Mouse (Mus musculus): Measurements from ENCODE around the gene Smyd2. TPM values are rescaled to one million over a fixed set of nuclear protein-coding genes. Genes with fewer than 3 reads are reported as not detected.

The Smyd2 gene
- total RNA-seq, 2 experiments from 2014 or later: 200 to 329 TPM

GRCm38 (mm10) chr1:189932190-189932589, 10.0 kb upstream of the Smyd2 start:
- Histone ChIP-seq H3K4me3 (no peak overlapping the region), H3K27ac (no peak overlapping the region)
- DNase-seq: no peak
- intact Hi-C loops (cut with DNase I): no loop called here
- no peak for TF ChIP-seq CTCF (IDR thresholded peaks at IDR 0.05)

DNA sequence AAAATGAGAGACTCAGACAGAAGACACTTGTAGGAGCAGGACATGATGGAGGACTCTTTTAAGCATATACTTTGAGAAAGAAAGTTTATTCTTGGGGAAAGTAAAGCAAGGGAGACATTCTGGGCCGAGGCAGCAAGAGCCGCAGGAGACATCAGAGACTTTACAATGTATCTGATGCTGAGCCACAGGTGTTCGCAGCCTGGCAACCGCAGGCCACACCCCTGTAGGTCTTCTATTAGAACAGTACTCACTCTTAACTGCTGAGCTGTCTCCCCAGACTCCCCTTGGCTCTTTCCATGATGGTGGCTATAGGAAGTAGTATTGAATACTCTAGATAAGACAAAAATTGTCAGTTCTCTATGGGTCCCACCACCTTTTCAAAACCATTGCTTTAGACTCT, 7.7 kb upstream of the Smyd2 start:
- Histone ChIP-seq H3K4me3 (no peak overlapping the region), H3K27ac (no peak overlapping the region)
- no peak for DNase-seq
- intact Hi-C loops (cut with DNase I): loop anchor here (5.0 kb wide), 1 partner anchor 228 kb away; no protein-coding TSS in a partner anchor
- TF ChIP-seq CTCF (IDR thresholded peaks at IDR 0.05): no peak

DNA sequence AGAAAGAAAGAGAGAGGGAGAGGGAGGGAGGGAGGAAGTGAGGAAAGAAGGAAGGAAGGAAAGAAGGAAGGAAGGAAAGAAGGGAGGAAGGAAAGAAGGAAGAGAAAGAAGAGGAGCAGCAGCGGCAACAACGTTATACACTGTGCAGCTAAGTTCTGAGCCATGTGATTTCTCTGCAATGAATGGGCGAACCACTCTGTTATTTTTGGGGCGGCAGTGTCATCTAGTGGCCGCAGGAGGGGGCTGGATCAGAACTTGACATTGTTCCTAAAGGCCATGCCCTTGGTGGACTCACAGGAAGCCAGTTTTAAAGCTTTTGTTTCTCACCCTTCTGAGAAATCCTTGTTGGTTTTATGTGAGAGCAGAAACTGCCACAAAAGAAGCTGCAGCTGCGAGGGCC, 5.5 kb upstream of the Smyd2 start:
- H3K4me3 ChIP-seq: no peak overlapping the region
- DNase-seq: peak; percentile 76
- peak overlapping the region; percentile 35; the same call in 1 of the 2 replicates for H3K27ac ChIP-seq
- TF ChIP-seq CTCF (IDR thresholded peaks at IDR 0.05): peak; percentile 96
- intact Hi-C loops (cut with DNase I): loop anchor here (1.0 to 5.0 kb wide), 3 partner anchors 40 to 225 kb away; no protein-coding TSS in a partner anchor

DNA sequence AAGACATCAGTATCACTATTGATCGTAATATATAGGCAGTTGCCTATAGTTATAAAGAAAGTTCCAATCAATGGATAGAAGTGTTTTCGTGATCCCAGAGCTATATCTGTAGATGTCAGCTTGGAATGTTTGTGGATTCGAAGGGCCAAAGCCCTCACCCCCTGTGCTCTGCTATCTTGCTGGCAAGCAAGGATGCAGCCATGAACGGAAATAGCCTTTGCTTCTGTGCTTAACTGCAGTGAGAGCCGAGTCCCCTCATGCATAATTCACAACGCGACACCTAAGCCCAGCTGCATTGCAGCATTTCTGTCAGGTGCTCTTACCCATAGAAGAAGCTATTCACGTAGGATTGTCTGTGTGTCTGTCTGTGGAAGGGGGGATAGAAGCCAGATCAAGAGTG, 4.1 kb upstream of the Smyd2 start:
- no peak for DNase-seq
- intact Hi-C loops (cut with DNase I): loop anchor here (2.0 to 5.0 kb wide), 2 partner anchors 47 to 224 kb away; no protein-coding TSS in a partner anchor
- Histone ChIP-seq H3K27ac (no peak overlapping the region), H3K4me3 (no peak overlapping the region)
- TF ChIP-seq CTCF (IDR thresholded peaks at IDR 0.05): no peak

DNA sequence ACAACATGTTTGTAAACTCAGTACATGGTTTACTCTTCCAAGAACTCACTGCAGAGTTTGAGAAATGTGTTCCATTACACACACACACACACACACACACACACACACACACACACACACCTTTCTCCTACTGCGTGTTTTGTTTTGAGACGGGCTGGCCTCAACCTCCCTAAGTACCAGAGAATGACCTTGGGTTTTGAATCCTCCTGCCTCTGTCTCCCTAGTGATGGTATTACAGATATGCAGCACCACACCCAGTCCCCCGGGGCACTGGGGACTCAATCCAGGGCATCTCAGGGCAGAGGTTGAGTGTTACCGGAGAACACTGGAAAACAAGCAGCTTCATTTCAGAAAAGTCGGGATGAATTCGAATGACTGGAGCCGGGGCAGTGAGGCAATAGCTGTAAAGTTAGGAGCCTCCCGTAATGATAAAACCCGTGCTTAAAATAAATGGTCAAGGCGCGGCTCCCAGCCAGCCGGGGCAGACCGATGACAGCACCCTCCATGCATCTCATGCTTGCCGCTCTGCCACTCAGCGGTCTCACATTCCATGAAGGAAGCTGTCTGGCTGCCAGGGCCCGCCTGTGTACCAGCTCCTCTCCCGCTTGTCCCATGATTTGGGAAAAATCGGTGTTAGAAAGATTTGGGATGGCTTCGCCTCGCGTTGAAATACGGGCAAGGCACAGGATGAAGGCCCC, 1.9 kb upstream of the Smyd2 start:
- Histone ChIP-seq H3K27ac (peak overlapping the region; percentile 97), H3K4me3 (peak overlapping the region; percentile 50)
- no peak for TF ChIP-seq CTCF (IDR thresholded peaks at IDR 0.05)
- intact Hi-C loops (cut with DNase I): loop anchor here (2.0 kb wide), 1 partner anchor 41 kb away; no protein-coding TSS in a partner anchor
- peak; percentile 92 for DNase-seq

DNA sequence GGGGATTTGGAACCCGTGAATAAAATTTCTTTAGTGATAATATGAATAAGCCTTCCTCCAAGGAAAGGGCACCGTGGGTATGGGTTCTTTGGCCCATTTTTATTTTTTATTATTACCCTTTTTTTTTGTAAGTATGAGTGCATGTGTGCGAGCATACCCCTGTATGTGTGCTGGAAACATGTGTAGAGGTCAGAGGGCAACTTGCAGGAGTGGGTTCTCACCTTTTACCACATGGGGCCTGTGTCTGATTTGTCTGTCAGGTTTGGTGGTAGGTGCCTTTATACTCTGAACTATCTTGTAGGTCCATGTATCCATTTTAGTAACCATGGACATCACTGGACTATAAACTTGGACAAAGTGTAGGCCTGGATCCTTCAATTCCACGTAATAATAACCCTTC, 994 bp upstream of the Smyd2 start:
- TF ChIP-seq CTCF (IDR thresholded peaks at IDR 0.05): no peak
- intact Hi-C loops (cut with DNase I): no loop called here
- peak overlapping the region; percentile 97 for H3K27ac ChIP-seq
- DNase-seq: no peak
- H3K4me3 ChIP-seq: no peak overlapping the region

DNA sequence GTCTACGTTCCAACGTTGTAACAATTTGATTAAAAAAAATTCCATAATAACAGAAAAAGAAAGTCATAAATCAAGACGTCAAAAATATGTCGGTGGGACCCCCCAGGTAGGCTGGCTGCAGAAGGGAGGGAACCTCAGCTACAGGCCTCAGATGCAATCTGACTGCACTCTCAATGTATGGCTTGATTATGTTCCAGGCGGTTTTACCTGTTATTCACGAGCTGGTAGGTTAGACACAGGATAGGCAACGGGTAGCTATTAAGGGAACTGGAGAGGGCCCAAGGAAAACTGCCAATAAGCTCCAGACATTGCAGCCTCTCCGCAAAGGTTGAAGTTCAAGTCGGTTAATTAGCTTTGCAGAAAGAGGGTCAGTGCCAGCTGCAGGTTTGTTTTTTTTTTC, 558 bp upstream of the Smyd2 start:
- peak overlapping the region; percentile 97 for H3K27ac ChIP-seq

GRCm38 (mm10) chr1:189921568-189921817, 670 bp downstream of the Smyd2 start:
- DNase-seq: no peak
- peak overlapping the region; percentile 97 for H3K27ac ChIP-seq
- intact Hi-C loops (cut with DNase I): no loop called here
- peak overlapping the region; percentile 96 for H3K4me3 ChIP-seq
- TF ChIP-seq CTCF (IDR thresholded peaks at IDR 0.05): no peak

More for the DNA sequence above, 558 bp upstream of the Smyd2 start:
- H3K4me3 ChIP-seq: peak overlapping the region; percentile 96
- DNase-seq: peak; percentile 68
- TF ChIP-seq CTCF (IDR thresholded peaks at IDR 0.05): no peak
- intact Hi-C loops (cut with DNase I): no loop called here

GRCm38 (mm10) chr1:189920701-189921567, 1.2 kb downstream of the Smyd2 start:
- Histone ChIP-seq H3K27ac (peak overlapping the region; percentile 97), H3K4me3 (peak overlapping the region; percentile 96)
- intact Hi-C loops (cut with DNase I): no loop called here
- DNase-seq: peak; percentile 56
- no peak for TF ChIP-seq CTCF (IDR thresholded peaks at IDR 0.05)

GRCm38 (mm10) chr1:189919756-189920155, 2.4 kb downstream of the Smyd2 start:
- DNase-seq: no peak
- H3K27ac ChIP-seq: peak overlapping the region; percentile 97
- H3K4me3 ChIP-seq: peak overlapping the region; percentile 96
- intact Hi-C loops (cut with DNase I): loop anchor here (1.0 kb wide), 1 partner anchor 16 kb away; no protein-coding TSS in a partner anchor
- TF ChIP-seq CTCF (IDR thresholded peaks at IDR 0.05): no peak

DNA sequence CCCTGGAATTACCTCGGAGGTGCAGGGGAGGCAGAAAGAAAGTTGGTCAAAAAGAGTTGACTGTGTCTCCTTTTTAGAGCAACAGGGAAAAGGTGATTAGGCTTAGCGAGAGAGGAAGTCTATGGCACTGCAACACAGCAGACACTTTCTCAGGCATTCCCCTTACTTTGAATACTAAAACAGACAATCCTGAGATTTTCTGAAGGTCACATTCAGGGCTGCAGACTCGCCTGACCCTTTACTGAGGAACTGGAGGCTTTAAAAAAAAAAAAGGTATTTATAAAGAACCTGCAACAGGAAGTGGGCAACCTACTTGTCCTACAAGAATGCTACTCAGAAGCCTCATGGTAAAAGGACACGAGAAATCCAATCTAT, 5.0 kb downstream of the Smyd2 start:
- no peak for DNase-seq
- Histone ChIP-seq H3K4me3 (no peak overlapping the region), H3K27ac (peak overlapping the region; percentile 68)
- no peak for TF ChIP-seq CTCF (IDR thresholded peaks at IDR 0.05)
- intact Hi-C loops (cut with DNase I): no loop called here

GRCm38 (mm10) chr1:189916422-189917125, 5.6 kb downstream of the Smyd2 start:
- Histone ChIP-seq H3K27ac (peak overlapping the region; percentile 68), H3K4me3 (no peak overlapping the region)
- no peak for TF ChIP-seq CTCF (IDR thresholded peaks at IDR 0.05)
- DNase-seq: no peak
- intact Hi-C loops (cut with DNase I): no loop called here

All from gastrocnemius, adult 2 months (tissue).